Mouse (Mus musculus) cerebellum, adult 2 months (tissue): Measurements from ENCODE around the gene Gpatch2l.

Experiments used
- CTCF ChIP-seq: fragments of 200-500 bp; IDR thresholded peaks from 2 replicates; pipeline ENCODE4 v1.5.1; 2011; ENCODE audit warnings: low read depth, mild to moderate bottlenecking, control low read depth, low read length, moderate library complexity, borderline replicate concordance; ENCODE audit not compliant: insufficient read depth
- POLR2A ChIP-seq: fragments of 200-500 bp; IDR thresholded peaks from 2 replicates; pipeline ENCODE4 v1.6.1; 2011; ENCODE audit warnings: low read length, control low read depth, borderline replicate concordance; ENCODE audit not compliant: insufficient read depth

DNA sequence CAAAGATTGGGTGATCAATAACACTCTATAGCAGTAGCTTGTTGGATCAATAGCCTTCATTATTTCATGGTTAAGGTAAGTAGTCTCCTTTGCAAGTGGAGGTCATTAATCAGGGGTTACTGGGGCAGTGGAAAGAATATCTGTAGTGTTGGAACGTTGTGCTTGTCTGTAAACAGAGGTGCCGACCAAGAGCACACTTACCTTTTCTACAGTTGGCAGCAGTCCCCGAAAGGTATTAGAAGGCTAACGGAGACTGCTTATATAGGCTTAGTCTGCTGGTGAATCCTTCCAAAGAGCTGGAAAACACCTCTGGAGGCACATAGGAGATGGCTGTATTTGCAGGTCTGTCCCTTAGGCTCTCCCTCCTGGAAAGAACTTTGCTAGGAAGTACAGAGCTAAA lies 8.5 kb downstream of the Gpatch2l start:
- TF ChIP-seq POLR2A (no peak), CTCF (no peak)
